In genomic region chr7:63908496-63909285, GRCm38 (mm10) we compare ENCODE assay signal across 9 mouse cellular contexts. TPM values are rescaled to one million over a fixed set of nuclear protein-coding genes. Genes with fewer than 3 reads are reported as not detected.
DNase-seq lines count a peak whose midpoint lies in the region; ATAC-seq and TF ChIP-seq lines count a peak whose summit lies in the region.
"Had no signal": no experiment of that assay in that cellular context is flagged by ENCODE, and none has a peak within 500 bp of the region (broad histone marks: within the 10 kb centered on the region; RNA-seq: fewer than 3 reads in every experiment).

No protein-coding gene starts in this region.

- H3K4me3 ChIP-seq in forebrain, embryonic 10.5 days = no peak overlapping the region
- no peak overlapping the region for H3K4me3 ChIP-seq in forebrain, embryonic 11.5 days (ENCODE audit: low read depth, low read length)
- H3K4me3 ChIP-seq in midbrain, embryonic 10.5 days = no peak overlapping the region
- no peak overlapping the region for H3K4me3 ChIP-seq in midbrain, embryonic 11.5 days (ENCODE audit: low read depth, low read length)
- H3K4me3 ChIP-seq in limb, embryonic 14.5 days (replicated peaks; ENCODE audit: low read length) = no peak overlapping the region
- H3K4me3 ChIP-seq: erythroblast, embryonic 14.5 days had no signal

- no peak overlapping the region for H3K4me2 ChIP-seq in forebrain, embryonic 11.5 days (ENCODE audit: low read depth, low read length, severe bottlenecking)
- no peak overlapping the region for H3K4me2 ChIP-seq in midbrain, embryonic 11.5 days
- no peak overlapping the region for H3K4me2 ChIP-seq in limb, embryonic 14.5 days (replicated peaks; ENCODE audit: low read depth, low read length, severe bottlenecking)

- no peaks in the 10 kb centered on the region for H3K27me3 ChIP-seq in forebrain, embryonic 10.5 days (ENCODE audit: poor library complexity, severe bottlenecking)
- H3K27me3 ChIP-seq in forebrain, embryonic 11.5 days (ENCODE audit: control insufficient read depth, insufficient read depth, low read length) = no peaks in the 10 kb centered on the region
- no peaks in the 10 kb centered on the region for H3K27me3 ChIP-seq in midbrain, embryonic 10.5 days (ENCODE audit: low read depth, poor library complexity, severe bottlenecking)
- no peaks in the 10 kb centered on the region for H3K27me3 ChIP-seq in midbrain, embryonic 11.5 days (ENCODE audit: control insufficient read depth, insufficient read depth, low read length)
- no peaks in the 10 kb centered on the region for H3K27me3 ChIP-seq in limb, embryonic 14.5 days (ENCODE audit: control insufficient read depth, insufficient read depth, low read length)

- H3K4me1 ChIP-seq in forebrain, embryonic 10.5 days = peaks cover 53% of the 10 kb centered on the region
- peaks cover 19% of the 10 kb centered on the region for H3K4me1 ChIP-seq in forebrain, embryonic 11.5 days (replicated peaks; ENCODE audit: control insufficient read depth, insufficient read depth, low read length)
- H3K4me1 ChIP-seq in midbrain, embryonic 10.5 days = peaks cover 56% of the 10 kb centered on the region
- peaks cover 31% of the 10 kb centered on the region for H3K4me1 ChIP-seq in midbrain, embryonic 11.5 days (ENCODE audit: control insufficient read depth, insufficient read depth, low read length)
- peaks cover 47% of the 10 kb centered on the region for H3K4me1 ChIP-seq in limb, embryonic 14.5 days (ENCODE audit: control insufficient read depth, insufficient read depth, low read length)

- peak overlapping the region; percentile 69 for H3K27ac ChIP-seq in forebrain, embryonic 10.5 days
- no peak overlapping the region for H3K27ac ChIP-seq in forebrain, embryonic 11.5 days (ENCODE audit: low read depth, low read length)
- peak overlapping the region; percentile 38; the same call in 1 of the 2 replicates for H3K27ac ChIP-seq in midbrain, embryonic 10.5 days (replicated peaks)
- no peak overlapping the region; the same call in 1 of the 2 replicates for H3K27ac ChIP-seq in midbrain, embryonic 11.5 days (ENCODE audit: low read depth, low read length)
- peak overlapping the region; percentile 44 for H3K27ac ChIP-seq in limb, embryonic 14.5 days (replicated peaks; ENCODE audit: low read depth, low read length)

- H3K36me3 ChIP-seq in forebrain, embryonic 10.5 days (replicated peaks) = no peaks in the 10 kb centered on the region
- H3K36me3 ChIP-seq in forebrain, embryonic 11.5 days (ENCODE audit: control insufficient read depth, insufficient read depth, low read length) = no peaks in the 10 kb centered on the region
- H3K36me3 ChIP-seq in midbrain, embryonic 10.5 days = no peaks in the 10 kb centered on the region
- H3K36me3 ChIP-seq in midbrain, embryonic 11.5 days (ENCODE audit: control insufficient read depth, insufficient read depth, low read length) = no peaks in the 10 kb centered on the region
- no peaks in the 10 kb centered on the region for H3K36me3 ChIP-seq in limb, embryonic 14.5 days (ENCODE audit: control insufficient read depth, insufficient read depth, low read length)

- DNase-seq in forebrain, embryonic 10.5 days (ENCODE audit: extremely low spot score, low spot score) = no peak
- no peak for DNase-seq in forebrain, embryonic 11.5 days (ENCODE audit: low spot score)
- peak; percentile 13 for DNase-seq in midbrain, embryonic 10.5 days (ENCODE audit: low spot score)
- no peak for DNase-seq in midbrain, embryonic 11.5 days (ENCODE audit: low spot score, missing footprints)
- no peak for DNase-seq in limb, embryonic 14.5 days (ENCODE audit: low spot score)
- DNase-seq in adrenal gland, postnatal 36 days = no peak
- no peak for DNase-seq in cerebellum, postnatal 36 days
- DNase-seq in frontal cortex, postnatal 10 days (ENCODE audit: low spot score in 2 of 2) = no peak

- TF ChIP-seq POLR2A in limb, embryonic 14.5 days (IDR thresholded peaks at IDR 0.05; ENCODE audit: borderline replicate concordance, extremely low read depth, insufficient read depth, insufficient read length) = no peak

- no peaks in the 10 kb centered on the region for H3K9me3 ChIP-seq in forebrain, embryonic 10.5 days
- no peaks in the 10 kb centered on the region for H3K9me3 ChIP-seq in forebrain, embryonic 11.5 days (ENCODE audit: control insufficient read depth, low read length)
- H3K9me3 ChIP-seq in midbrain, embryonic 10.5 days (replicated peaks) = no peaks in the 10 kb centered on the region
- H3K9me3 ChIP-seq in midbrain, embryonic 11.5 days (ENCODE audit: control insufficient read depth, low read length) = no peaks in the 10 kb centered on the region
- H3K9me3 ChIP-seq in limb, embryonic 14.5 days (ENCODE audit: control insufficient read depth, low read length) = no peaks in the 10 kb centered on the region

- WGBS in forebrain, embryonic 10.5 days = 44% methylated on average over 11 of the region's 11 CpGs
- 42% methylated on average over 8 of the region's 11 CpGs for WGBS in forebrain, embryonic 11.5 days
- WGBS in midbrain, embryonic 10.5 days = 45% methylated on average over 9 of the region's 11 CpGs
- 50% methylated on average over 9 of the region's 11 CpGs for WGBS in midbrain, embryonic 11.5 days
- 25% methylated on average over 8 of the region's 11 CpGs for WGBS in limb, embryonic 14.5 days

- ATAC-seq in forebrain, embryonic 11.5 days (replicated peaks; ENCODE audit: low FRiP score) = no peak
- ATAC-seq in midbrain, embryonic 11.5 days (ENCODE audit: low FRiP score) = no peak; the same call in 1 of the 2 replicates
- ATAC-seq in limb, embryonic 14.5 days (ENCODE audit: low FRiP score, low read depth) = no peak

- H3K9ac ChIP-seq in forebrain, embryonic 11.5 days (ENCODE audit: low read length) = no peak overlapping the region
- H3K9ac ChIP-seq in midbrain, embryonic 11.5 days (ENCODE audit: low read length) = no peak overlapping the region
- H3K9ac ChIP-seq in limb, embryonic 14.5 days (ENCODE audit: low read depth, low read length, severe bottlenecking) = no peak overlapping the region

RNA-seq across cellular contexts. Expression of gene E030018B13Rik, which starts 8.0 kb away (rescaled TPM):
- polyA plus RNA-seq in forebrain, embryonic 10.5 days (2016; fragmentation: Nextera tagmentation; extraction: Ambion mirVana) = 0.21 TPM in 1 of 2 replicates, not detected in the other
- polyA plus RNA-seq in forebrain, embryonic 11.5 days (2014; fragmentation: Nextera tagmentation; extraction: Ambion mirVana) = not detected in 2 replicates
- polyA plus RNA-seq in midbrain, embryonic 10.5 days (2016; fragmentation: Nextera tagmentation; extraction: Ambion mirVana) = not detected in 2 replicates
- 0.14 TPM in 1 of 2 replicates, not detected in the other for polyA plus RNA-seq in midbrain, embryonic 11.5 days (2014; fragmentation: Nextera tagmentation; extraction: Ambion mirVana)
- not detected in 2 replicates for polyA plus RNA-seq in limb, embryonic 14.5 days (2012; rRNA removed)
- polyA plus RNA-seq in limb, embryonic 14.5 days (2014; fragmentation: Nextera tagmentation; extraction: Ambion mirVana) = not detected in 2 replicates
- not detected for total RNA-seq in adrenal gland, postnatal 36 days (2021)
- polyA plus RNA-seq: erythroblast, embryonic 14.5 days had no signal

RNA-seq across cellular contexts. Expression of gene Klf13, which starts 30.0 kb away (rescaled TPM):
- polyA plus RNA-seq in forebrain, embryonic 10.5 days (2016; fragmentation: Nextera tagmentation; extraction: Ambion mirVana) = 23.1 and 23.8 TPM in 2 replicates
- polyA plus RNA-seq in forebrain, embryonic 11.5 days (2014; fragmentation: Nextera tagmentation; extraction: Ambion mirVana) = 26.6 and 28.1 TPM in 2 replicates
- 29.6 and 34.1 TPM in 2 replicates for polyA plus RNA-seq in midbrain, embryonic 10.5 days (2016; fragmentation: Nextera tagmentation; extraction: Ambion mirVana)
- 31.5 and 32.0 TPM in 2 replicates for polyA plus RNA-seq in midbrain, embryonic 11.5 days (2014; fragmentation: Nextera tagmentation; extraction: Ambion mirVana)
- 9.9 and 12.3 TPM in 2 replicates for polyA plus RNA-seq in limb, embryonic 14.5 days (2012; rRNA removed)
- polyA plus RNA-seq in limb, embryonic 14.5 days (2014; fragmentation: Nextera tagmentation; extraction: Ambion mirVana) = 27.0 and 28.0 TPM in 2 replicates
- 10 to 100 TPM; 73.9 to 77.8 TPM for total RNA-seq in adrenal gland, postnatal 36 days (2021)

Comparison
In these comparisons a context has a peak if more than half of its experiments do, and no peak if none do; other contexts are left out.
1. H3K27ac ChIP-seq: peak in forebrain, embryonic 10.5 days (single experiment), midbrain, embryonic 10.5 days (single experiment) and limb, embryonic 14.5 days (single experiment); none in forebrain, embryonic 11.5 days (single experiment) and midbrain, embryonic 11.5 days (single experiment).